Mouse (Mus musculus) monocyte, adult 5-6 weeks (primary cell): Measurements from ENCODE around the gene Zfp944. TPM values are rescaled to one million over a fixed set of nuclear protein-coding genes. Genes with fewer than 3 reads are reported as not detected.
"Not testable (repeated sequence)": the region's sequence is repeated elsewhere in the genome, so short reads cannot be mapped to it uniquely, and the experiment has no call there.

Experiments used
- ATAC-seq: fragments of 153-309, 156-312 bp; replicated peaks from 2 replicates; pipeline ENCODE4 v1.8.0; 2017; ENCODE audit warnings: mild to moderate bottlenecking; ENCODE audit not compliant: low TSS enrichment, insufficient number of reproducible peaks, severe bottlenecking, poor library complexity, low FRiP score
- total RNA-seq: library from RNA; stranded (forward); fragments of 200-1000, 200-491, 200-594 nt; gene quantifications from 3 replicates; pipeline ENCODE4 v1.2.3, GENCODE M21; 2017

Gene Zfp944
- total RNA-seq, result 17.9 to 24.0 TPM (median 19.1 TPM) in 3 replicates

GRCm38 (mm10) chr17:22361101-22361781 is at the start of gene Zfp944, which contains the start of gene Zfp758:
Gene Zfp944 (minus strand): TSS chr17:22361400.
Gene Zfp758 (plus strand): TSS chr17:22361453.
- peak; percentile 100 for ATAC-seq

- peak; percentile 73; the same call in 1 of the 2 replicates for ATAC-seq
Measured at GRCm38 (mm10) chr17:22410756-22411155, 49.6 kb upstream of the Zfp944 start.

GRCm38 (mm10) chr17:22363895-22364294 is 2.7 kb upstream of the Zfp944 start:
- no peak for ATAC-seq

GRCm38 (mm10) chr17:22360572-22360971 is 628 bp downstream of the Zfp944 start:
- no peak for ATAC-seq

- peak; percentile 78; the same call in 1 of the 2 replicates for ATAC-seq
Measured at GRCm38 (mm10) chr17:22352794-22353193, 8.4 kb downstream of the Zfp944 start.

- ATAC-seq, result not testable (repeated sequence)
Measured at GRCm38 (mm10) chr17:22315247-22315646, 46.0 kb downstream of the Zfp944 start.

- peak; percentile 99 for ATAC-seq
Measured at GRCm38 (mm10) chr17:22314730-22315226, 46.4 kb downstream of the Zfp944 start, which contains the start of gene CT030661.1. Gene CT030661.1 (minus strand): TSS chr17:22314837.

GRCm38 (mm10) chr17:22314219-22314618 is 47.0 kb downstream of the Zfp944 start:
- ATAC-seq, result not testable (repeated sequence)

Other genes starting within 250 kb of the Zfp944 start
- gene Zfp947, start 195.2 kb downstream of the Zfp944 start, total RNA-seq, result 1.0 to 2.2 TPM (median 1.3 TPM) in 3 replicates
- 5.7 to 13.5 TPM (median 6.6 TPM) in 3 replicates for gene Zfp994, start 135.8 kb downstream of the Zfp944 start, total RNA-seq
- 23.9 to 32.3 TPM (median 24.3 TPM) in 3 replicates for gene CT030661.1, start 46.6 kb downstream of the Zfp944 start, total RNA-seq
- 24.0 to 41.6 TPM (median 26.1 TPM) in 3 replicates for gene Zfp758, start 53 bp upstream of the Zfp944 start, total RNA-seq
- gene Zfp946, start 62.8 kb upstream of the Zfp944 start, total RNA-seq, result 3.7 to 8.1 TPM (median 5.2 TPM) in 3 replicates
- gene Vmn2r111, start 212.1 kb upstream of the Zfp944 start, total RNA-seq, result 0.10 TPM in 1 of 3 replicates, not detected in the others
- gene Vmn2r112, start 239.6 kb upstream of the Zfp944 start, total RNA-seq, result not detected in 3 replicates